Mouse (Mus musculus) stomach, postnatal 0 days (tissue): ENCODE measurements around the gene Nfatc4.

Experiments
- CTCF ChIP-seq: IDR thresholded peaks from 2 replicates; pipeline ENCODE4 v1.5.1; 2016; ENCODE audit warnings: antibody characterized with exemption, low read depth, mild to moderate bottlenecking, moderate library complexity
- EP300 ChIP-seq: optimal IDR thresholded peaks from 2 replicates; pipeline ENCODE3; 2016; ENCODE audit warnings: antibody characterized with exemption

DNA sequence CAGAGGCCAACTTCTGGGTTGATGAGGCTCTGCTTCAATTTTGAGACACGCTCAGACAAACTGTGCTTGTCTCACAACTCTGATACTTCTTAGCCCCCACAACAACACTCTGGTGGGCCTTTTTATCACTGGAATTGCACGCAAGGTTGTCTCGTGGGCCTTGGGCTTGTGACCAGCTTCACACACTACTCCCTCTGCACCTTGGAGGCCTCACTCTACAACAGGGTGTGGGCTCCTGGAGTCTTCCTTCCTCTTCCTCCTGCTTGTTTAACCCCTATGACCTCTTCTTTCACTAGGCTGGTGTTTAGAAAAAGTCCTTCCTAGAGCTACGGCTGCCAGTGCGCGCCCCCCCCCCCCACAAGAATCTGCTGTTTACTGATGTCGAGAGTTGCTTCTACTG lies 46.2 kb upstream of the Nfatc4 start:
- TF ChIP-seq CTCF (no peak), EP300 (no peak)
